ENCODE assay signal across 1 mouse cellular context in the genomic region with DNA sequence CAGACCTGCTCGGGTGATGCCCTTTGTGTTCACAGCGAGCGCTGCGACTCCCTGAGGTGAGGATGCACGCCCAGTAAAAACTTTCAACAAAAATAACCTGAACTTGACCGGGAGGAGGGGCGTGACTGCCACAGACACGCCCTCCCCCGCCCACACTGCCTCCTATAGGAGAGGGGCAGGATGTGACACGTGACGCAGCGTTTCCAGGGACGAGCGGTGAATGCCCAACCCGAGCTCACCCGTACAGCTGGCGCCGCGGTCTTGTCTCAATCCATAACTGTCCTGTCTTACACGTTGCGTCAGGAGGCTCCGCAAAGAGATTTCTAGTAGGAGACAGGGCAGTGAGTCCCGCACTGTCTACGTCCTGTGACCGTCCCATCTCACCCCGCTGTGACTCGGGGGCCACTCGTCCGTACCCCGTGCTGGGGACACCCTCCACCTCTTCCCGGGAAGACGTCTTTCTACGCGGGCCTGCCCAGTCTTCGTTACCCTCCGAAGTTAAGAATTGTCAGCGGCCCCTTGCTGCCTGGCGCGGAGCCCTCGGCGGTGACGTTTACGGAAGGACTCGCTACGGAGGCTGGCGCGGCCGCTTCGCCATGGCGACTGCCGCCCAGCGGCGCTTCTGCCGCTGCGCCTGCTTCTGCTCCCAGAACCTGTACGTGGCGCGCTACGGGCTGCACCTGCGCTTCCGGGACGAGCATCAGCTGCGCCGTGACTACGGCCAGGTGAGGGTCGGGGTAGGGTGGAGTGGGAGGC.
TF ChIP-seq lines count a peak whose summit lies in the region.

A gene (plus strand): TSS at position 556 of the 756 bp plus-strand sequence.

TF ChIP-seq in MEL, 35 proteins besides CTCF, POLR2A, EP300 and RAD21 (continued from another document):
- peak; percentile 68 for TF ChIP-seq BHLHE40 (IDR thresholded peaks at IDR 0.05; ENCODE audit: borderline replicate concordance, low read depth, low read length)
- no peak for TF ChIP-seq MAFK (IDR thresholded peaks at IDR 0.05; ENCODE audit: borderline replicate concordance, low read depth, low read length)
- TF ChIP-seq ZNF384 (IDR thresholded peaks at IDR 0.05; ENCODE audit: low read depth, low read length): no peak
- no peak for TF ChIP-seq MYB (IDR thresholded peaks at IDR 0.05; ENCODE audit: low read depth, low read length)
- TF ChIP-seq SIN3A (IDR thresholded peaks at IDR 0.05; ENCODE audit: low read length): peak; percentile 99
- no peak for TF ChIP-seq MAZ (IDR thresholded peaks at IDR 0.05; ENCODE audit: low read depth, low read length)
- TF ChIP-seq MEF2A (IDR thresholded peaks at IDR 0.05; ENCODE audit: extremely low read depth, insufficient replicate concordance, low read depth, low read length, poor library complexity, severe bottlenecking): no peak
- TF ChIP-seq ELF1 (IDR thresholded peaks at IDR 0.05; ENCODE audit: low read depth, low read length): peak; percentile 96
- peak; percentile 94 for TF ChIP-seq MAX (IDR thresholded peaks at IDR 0.05; ENCODE audit: low read length)
- TF ChIP-seq MXI1 (IDR thresholded peaks at IDR 0.05; ENCODE audit: low read depth, low read length): peak; percentile 88
- TF ChIP-seq POLR2AphosphoS2 (IDR thresholded peaks at IDR 0.05; ENCODE audit: low read length): no peak; the same call in 1 of the 2 replicates
- peak; percentile 76 for TF ChIP-seq ZMIZ1 (IDR thresholded peaks at IDR 0.05; ENCODE audit: low read depth, low read length)
- no peak for TF ChIP-seq E2F4 (IDR thresholded peaks at IDR 0.05; ENCODE audit: borderline replicate concordance, low read depth, low read length)
- TF ChIP-seq ZC3H11A (IDR thresholded peaks at IDR 0.05; ENCODE audit: low read depth, low read length): no peak
- TF ChIP-seq ETS1 (IDR thresholded peaks at IDR 0.05; ENCODE audit: low read depth, low read length): peak; percentile 31; the same call in 1 of the 2 replicates
